Mouse (Mus musculus) G1E (cell line): ENCODE results near the gene Prpf8. TPM values are rescaled to one million over a fixed set of nuclear protein-coding genes. Genes with fewer than 3 reads are reported as not detected.
A peak's percentile ranks its signal among the peaks of the same experiment; 100 is the strongest.

ENCODE experiments used
- ATAC-seq: 2 replicates; pipeline ENCODE4 v1.8.0; 2016; ENCODE audit warnings: mild to moderate bottlenecking; ENCODE audit not compliant: insufficient number of reproducible peaks, poor library complexity, low FRiP score, severe bottlenecking; ENCODE audit errors: extremely low read depth
- DNase-seq: peaks from one replicate; pipeline ENCODE4 v3.0.0; 2012; ENCODE audit warnings: low spot score
- H3K27me3 ChIP-seq: 2 replicates; pipeline ENCODE4 v1.6.1; 2012; ENCODE audit warnings: mild to moderate bottlenecking, low read length, inconsistent platforms; ENCODE audit not compliant: insufficient read depth
- H3K36me3 ChIP-seq: replicated peaks from 2 replicates; pipeline ENCODE3; 2012; ENCODE audit warnings: mild to moderate bottlenecking, inconsistent platforms
- H3K4me1 ChIP-seq: 2 replicates; pipeline ENCODE4 v1.6.1; 2012; ENCODE audit warnings: low read depth, low read length, inconsistent platforms, mixed read lengths; ENCODE audit not compliant: insufficient read depth
- H3K4me3 ChIP-seq: 2 replicates; pipeline ENCODE4 v1.5.1; 2012; ENCODE audit warnings: low read depth, mild to moderate bottlenecking, inconsistent platforms, low read length, moderate library complexity, mixed read lengths
- H3K9me3 ChIP-seq: replicated peaks from 2 replicates; pipeline ENCODE4 v1.6.1; 2012; ENCODE audit warnings: inconsistent platforms
- CTCF ChIP-seq: IDR thresholded peaks from 2 replicates; pipeline ENCODE4 v1.5.1; 2012; ENCODE audit warnings: low read depth, low read length, inconsistent platforms, mixed read lengths
- GATA1 ChIP-seq: IDR thresholded peaks from 2 replicates; pipeline ENCODE4 v1.6.1; 2012; ENCODE audit warnings: borderline replicate concordance, low read length, inconsistent platforms, mixed read lengths
- GATA2 ChIP-seq: IDR thresholded peaks from 2 replicates; pipeline ENCODE4 v1.6.1; 2012; ENCODE audit warnings: low read depth, low read length, inconsistent platforms, borderline replicate concordance
- POLR2AphosphoS5 ChIP-seq: IDR thresholded peaks from 2 replicates; pipeline ENCODE4 v1.6.1; 2012; ENCODE audit warnings: low read depth, low read length, inconsistent platforms; ENCODE audit not compliant: insufficient replicate concordance
- TAL1 ChIP-seq: conservative IDR thresholded peaks from 2 replicates; pipeline ENCODE4 v1.6.1; 2012; ENCODE audit warnings: low read depth, low read length, inconsistent platforms, mixed read lengths
- polyA plus RNA-seq: library from polyadenylated mRNA; stranded (reverse); fragments of >175 nt; gene quantifications from 2 replicates; pipeline ENCODE4 v1.2.3, GENCODE M21; 2012
- total RNA-seq, 2 experiments: library from RNA; stranded (forward) in 1 of 2; stranded (reverse) in 1 of 2; fragments of 200-1000 nt in 1 of 2; fragments of >200 nt in 1 of 2; fragmentation: Nextera tagmentation in 1 of 2; gene quantifications; 2 replicates each; pipeline ENCODE4 v1.2.3; 2014 to 2017

Gene Prpf8
- total and polyA plus RNA-seq, 3 experiments = 90.1 to 539 (median 150) TPM

DNA sequence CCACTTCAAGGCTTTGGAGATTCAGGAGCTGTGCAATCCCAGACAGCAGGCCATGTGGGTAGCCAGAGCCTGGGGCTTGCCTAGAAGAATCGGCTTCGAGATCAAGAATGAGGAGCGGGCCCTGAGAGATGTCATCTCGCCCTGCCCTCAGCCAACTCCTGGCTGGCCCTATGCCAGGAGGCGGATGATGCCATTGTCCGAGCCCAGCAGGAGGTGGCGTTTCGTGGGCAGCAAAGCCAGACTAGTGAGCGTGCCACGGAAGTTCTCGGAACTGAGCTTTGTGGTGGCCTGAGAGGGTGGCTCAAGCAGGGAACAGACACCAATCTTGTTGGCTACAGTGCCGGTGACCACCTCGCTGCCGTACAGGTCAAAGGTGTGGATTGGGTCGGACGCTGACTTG, 45.0 kb upstream of the Prpf8 start:
- no peak for TF ChIP-seq CTCF
- no peak for TF ChIP-seq POLR2AphosphoS5
- no peak for TF ChIP-seq GATA1
- TF ChIP-seq GATA2 = no peak
- no peak for TF ChIP-seq TAL1
- no peak overlapping the region for H3K4me3 ChIP-seq
- H3K27me3 ChIP-seq = peaks cover 6% of the 10 kb centered on the region; the same call in 1 of the 2 replicates
- no peak for DNase-seq
- H3K9me3 ChIP-seq = no peaks in the 10 kb centered on the region
- peaks cover 4% of the 10 kb centered on the region for H3K4me1 ChIP-seq
- peaks cover 70% of the 10 kb centered on the region for H3K36me3 ChIP-seq
- ATAC-seq = no peak

DNA sequence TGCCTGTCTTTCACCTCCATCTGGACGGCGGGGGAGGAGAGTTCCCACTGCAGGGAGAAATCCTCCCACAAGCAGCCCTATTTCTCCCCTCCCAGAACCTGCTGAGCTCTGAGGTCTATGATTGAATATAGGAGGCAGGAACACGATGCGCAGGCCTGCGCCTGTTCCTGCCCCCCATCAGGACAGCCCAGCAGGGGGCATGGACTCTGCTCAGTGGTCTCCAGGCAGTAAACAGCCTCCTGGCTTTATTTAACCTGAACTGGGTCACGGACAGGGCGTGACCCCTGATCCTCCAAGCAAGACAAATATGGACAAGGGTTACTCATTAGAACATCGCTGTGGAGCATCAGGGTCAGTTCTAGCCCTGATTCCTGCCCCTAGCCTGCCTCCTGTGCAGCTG, 42.9 kb upstream of the Prpf8 start:
- H3K36me3 ChIP-seq = peaks cover 91% of the 10 kb centered on the region
- TF ChIP-seq TAL1 (no peak), POLR2AphosphoS5 (no peak), CTCF (no peak), GATA2 (no peak), GATA1 (no peak)
- H3K9me3 ChIP-seq = no peaks in the 10 kb centered on the region
- H3K4me3 ChIP-seq = no peak overlapping the region
- H3K27me3 ChIP-seq = peaks cover 3% of the 10 kb centered on the region; the same call in 1 of the 2 replicates
- no peak for DNase-seq
- peaks cover 15% of the 10 kb centered on the region for H3K4me1 ChIP-seq
- ATAC-seq = no peak

DNA sequence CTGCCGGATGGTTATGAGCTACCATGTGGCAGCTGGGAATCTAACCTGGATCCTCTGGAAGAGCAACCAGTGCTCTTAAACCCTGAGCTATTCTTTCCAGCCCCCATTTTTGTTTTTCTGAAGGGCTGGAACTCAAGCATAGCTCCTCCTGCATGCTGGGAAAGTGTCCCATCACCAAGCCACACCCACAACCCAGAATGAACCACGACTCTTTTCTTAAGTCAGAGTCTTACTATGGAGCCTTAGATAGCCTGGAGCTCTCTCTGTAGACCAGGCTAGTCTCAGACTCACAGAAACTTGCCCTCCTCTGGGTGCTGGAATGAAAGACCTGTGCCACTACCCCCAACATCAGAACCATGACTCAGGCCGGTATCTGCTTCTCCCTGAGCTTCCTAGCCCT, 38.0 kb upstream of the Prpf8 start:
- no peaks in the 10 kb centered on the region for H3K9me3 ChIP-seq
- peak overlapping the region; percentile 66; the same call in 1 of the 2 replicates for H3K4me3 ChIP-seq
- peaks cover 93% of the 10 kb centered on the region for H3K36me3 ChIP-seq
- no peaks in the 10 kb centered on the region for H3K27me3 ChIP-seq
- no peak for TF ChIP-seq GATA1
- no peak for TF ChIP-seq POLR2AphosphoS5
- no peak for TF ChIP-seq TAL1
- TF ChIP-seq CTCF = no peak
- TF ChIP-seq GATA2 = no peak
- H3K4me1 ChIP-seq = peaks cover 60% of the 10 kb centered on the region
- DNase-seq (no peak), ATAC-seq (no peak)

DNA sequence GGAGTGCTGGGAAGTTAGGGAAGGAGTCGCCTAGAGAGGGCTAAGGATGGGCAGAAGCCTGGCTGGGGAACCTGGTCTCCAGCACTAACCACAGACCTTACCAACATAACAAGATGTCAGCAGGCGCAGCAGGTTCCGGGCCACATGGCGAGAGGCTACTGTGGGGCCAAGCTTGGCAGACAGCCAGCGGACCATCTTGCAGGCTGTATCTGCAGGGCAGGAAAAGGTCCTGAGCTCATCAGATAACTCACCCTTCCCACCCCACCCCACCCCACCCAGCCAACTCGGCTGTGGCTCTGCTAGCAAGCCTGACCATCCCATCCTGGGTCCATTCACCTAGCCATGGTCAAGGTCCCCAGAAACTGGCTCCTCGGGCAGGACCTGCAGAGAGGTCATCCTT, 36.9 kb upstream of the Prpf8 start:
- peak; percentile 38 for ATAC-seq

DNA sequence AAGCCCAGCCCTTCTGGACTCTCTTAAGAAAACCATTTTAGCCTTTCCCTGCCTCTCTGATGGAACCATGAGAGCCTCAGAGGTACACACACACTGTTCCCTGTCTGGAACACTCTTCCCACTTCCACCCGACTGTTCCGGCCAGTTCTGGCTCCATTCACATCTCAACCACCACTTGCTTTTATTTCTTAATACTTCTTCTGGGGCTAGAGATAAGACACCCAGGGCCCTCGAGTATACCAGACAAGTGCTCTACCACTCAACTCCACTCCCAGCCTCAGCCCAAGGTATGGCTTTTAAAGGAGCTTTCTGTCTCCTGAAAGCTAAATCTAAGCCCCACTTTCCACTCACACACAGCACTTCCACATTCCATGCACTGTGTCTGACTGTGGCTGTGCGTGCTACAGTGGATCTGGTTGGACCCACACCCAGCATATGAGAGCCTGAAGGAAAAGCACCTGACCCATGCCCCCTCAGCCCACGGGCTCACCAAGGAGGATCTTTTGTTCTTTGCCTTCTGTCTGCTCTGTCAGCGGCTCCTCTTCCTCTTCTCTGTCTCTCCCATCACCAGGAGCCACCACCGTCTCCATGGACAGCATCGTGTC, 36.2 kb upstream of the Prpf8 start:
- Histone ChIP-seq H3K4me3 (peak overlapping the region; percentile 68; the same call in 1 of the 2 replicates), H3K4me1 (peaks cover 79% of the 10 kb centered on the region), H3K9me3 (no peaks in the 10 kb centered on the region), H3K36me3 (peaks cover 79% of the 10 kb centered on the region), H3K27me3 (no peaks in the 10 kb centered on the region)
- peak; percentile 59 for DNase-seq
- peak; percentile 39 for TF ChIP-seq TAL1
- TF ChIP-seq CTCF = no peak
- peak; percentile 30 for ATAC-seq

More for the DNA sequence above, 36.9 kb upstream of the Prpf8 start:
- peaks cover 72% of the 10 kb centered on the region for H3K4me1 ChIP-seq
- H3K4me3 ChIP-seq = peak overlapping the region; percentile 66; the same call in 1 of the 2 replicates
- no peaks in the 10 kb centered on the region for H3K27me3 ChIP-seq
- H3K36me3 ChIP-seq = peaks cover 86% of the 10 kb centered on the region
- H3K9me3 ChIP-seq = no peaks in the 10 kb centered on the region
- DNase-seq = peak; percentile 60
- TF ChIP-seq GATA2 (no peak), POLR2AphosphoS5 (no peak), CTCF (no peak), TAL1 (peak; percentile 34; the same call in 1 of the 2 replicates)

DNA sequence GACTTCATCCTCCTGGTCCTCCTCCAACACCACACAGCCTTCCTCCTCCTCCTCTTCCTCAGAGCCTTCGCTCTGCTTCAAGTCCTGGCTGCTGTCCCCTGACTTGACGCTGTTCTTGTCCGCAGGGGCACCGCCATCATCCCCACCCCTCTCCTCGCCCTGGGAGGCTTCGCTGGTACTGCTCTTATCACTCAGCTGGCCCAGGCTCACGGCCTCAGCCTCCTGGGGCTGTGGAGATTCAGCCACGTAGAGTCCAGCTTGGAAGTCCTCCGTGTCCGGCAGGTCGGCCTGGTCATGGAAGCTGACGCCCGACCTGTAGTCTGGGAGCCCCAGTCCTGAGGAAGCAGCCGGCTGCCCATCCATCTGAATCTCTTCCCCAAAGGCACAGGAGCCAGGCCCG, 35.7 kb upstream of the Prpf8 start:
- peaks cover 73% of the 10 kb centered on the region for H3K36me3 ChIP-seq
- no peak for TF ChIP-seq GATA1
- no peak for TF ChIP-seq GATA2
- TF ChIP-seq CTCF = no peak
- TF ChIP-seq TAL1 = no peak
- TF ChIP-seq POLR2AphosphoS5 = no peak
- ATAC-seq = no peak
- H3K4me3 ChIP-seq = peak overlapping the region; percentile 68; the same call in 1 of the 2 replicates
- peaks cover 79% of the 10 kb centered on the region for H3K4me1 ChIP-seq
- no peaks in the 10 kb centered on the region for H3K27me3 ChIP-seq
- no peak for DNase-seq
- no peaks in the 10 kb centered on the region for H3K9me3 ChIP-seq

DNA sequence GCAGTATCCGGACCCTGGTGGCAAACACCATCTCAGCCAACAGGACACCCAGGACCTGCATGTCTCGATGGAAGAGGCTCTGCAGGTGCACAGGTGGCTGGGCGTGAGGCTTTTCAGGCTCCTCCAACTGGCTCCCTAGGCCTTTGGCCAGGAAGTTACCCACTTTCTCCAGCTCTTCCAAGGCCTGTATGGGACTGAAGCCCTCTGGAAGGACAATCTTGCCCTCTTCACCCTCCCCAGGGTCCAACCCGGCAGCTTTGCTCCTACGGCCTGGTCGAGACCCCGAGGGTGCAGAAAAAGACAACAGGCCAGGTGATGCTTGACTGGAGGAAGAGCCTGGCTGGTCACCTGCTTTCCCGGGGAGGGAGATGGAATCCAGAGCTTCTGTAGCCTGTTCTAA, 34.5 kb upstream of the Prpf8 start:
- TF ChIP-seq GATA2 (no peak), CTCF (no peak), TAL1 (no peak), POLR2AphosphoS5 (no peak), GATA1 (no peak)
- Histone ChIP-seq H3K27me3 (no peaks in the 10 kb centered on the region), H3K4me1 (peaks cover 89% of the 10 kb centered on the region), H3K36me3 (peaks cover 62% of the 10 kb centered on the region), H3K4me3 (peak overlapping the region; percentile 68; the same call in 1 of the 2 replicates), H3K9me3 (no peaks in the 10 kb centered on the region)
- ATAC-seq (no peak), DNase-seq (no peak)
